Comparison of ENCODE assay signal across 11 mouse cellular contexts in the genomic region with DNA sequence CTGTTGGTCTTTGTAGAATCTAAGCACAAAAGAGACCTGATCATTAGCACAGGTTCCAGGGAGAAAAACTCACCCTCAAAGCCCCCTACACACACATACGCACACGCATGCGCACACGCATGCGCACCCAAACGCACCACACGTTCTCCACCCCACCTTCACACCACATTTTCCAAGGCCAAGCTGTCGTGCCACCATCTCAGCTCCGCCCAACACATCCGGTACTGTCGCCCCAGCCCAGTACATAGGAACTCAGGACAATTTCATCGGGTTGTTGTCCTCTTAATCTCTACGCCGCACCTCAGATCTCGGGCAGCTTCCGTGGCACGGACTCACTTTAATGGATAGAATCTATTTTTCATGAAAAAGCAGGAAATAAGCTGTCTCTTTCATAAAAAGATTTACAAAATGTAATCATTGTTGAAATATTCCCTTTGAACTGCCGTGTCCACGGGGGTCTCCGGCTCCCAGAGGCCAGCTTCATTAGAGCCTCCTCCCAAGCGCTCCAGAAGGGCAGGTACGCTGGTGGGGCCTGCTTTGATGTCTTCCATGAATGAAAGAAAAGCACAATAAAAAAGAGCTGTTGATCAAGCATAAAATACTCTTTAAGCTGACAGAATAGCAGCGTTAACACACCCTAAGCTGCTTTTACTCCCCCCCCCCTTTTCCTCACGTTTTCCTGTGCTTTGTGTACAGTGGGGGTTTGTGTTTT.
A peak's percentile ranks its signal among the peaks of the same experiment; 100 is the strongest.
DNase-seq lines count a peak whose midpoint lies in the region; ATAC-seq and TF ChIP-seq lines count a peak whose summit lies in the region.
"Had no signal": no experiment of that assay in that cellular context is flagged by ENCODE, and none has a peak within 500 bp of the region (broad histone marks: within the 10 kb centered on the region; RNA-seq: fewer than 3 reads in every experiment).

No protein-coding gene starts in this region.

- no peaks in the 10 kb centered on the region for H3K36me3 ChIP-seq in heart, postnatal 0 days (replicated peaks; ENCODE audit: control insufficient read depth, insufficient read depth, low read length)
- H3K36me3 ChIP-seq in embryonic facial prominence, embryonic 12.5 days = no peaks in the 10 kb centered on the region
- no peaks in the 10 kb centered on the region for H3K36me3 ChIP-seq in midbrain, embryonic 11.5 days (ENCODE audit: control insufficient read depth, insufficient read depth, low read length)

- H3K4me2 ChIP-seq in heart, postnatal 0 days (ENCODE audit: low read depth, low read length) = no peak overlapping the region
- no peak overlapping the region for H3K4me2 ChIP-seq in embryonic facial prominence, embryonic 12.5 days (replicated peaks)
- H3K4me2 ChIP-seq in midbrain, embryonic 11.5 days = peak overlapping the region; percentile 17; the same call in 1 of the 2 replicates

- 70% methylated on average over 24 of the region's 24 CpGs for WGBS in heart, postnatal 0 days
- WGBS in embryonic facial prominence, embryonic 12.5 days = 61% methylated on average over 24 of the region's 24 CpGs
- WGBS in midbrain, embryonic 11.5 days = 42% methylated on average over 24 of the region's 24 CpGs

- no peaks in the 10 kb centered on the region for H3K27me3 ChIP-seq in heart, postnatal 0 days (ENCODE audit: control insufficient read depth, insufficient read depth, low read length)
- H3K27me3 ChIP-seq in embryonic facial prominence, embryonic 12.5 days = no peaks in the 10 kb centered on the region
- peaks cover 9% of the 10 kb centered on the region for H3K27me3 ChIP-seq in midbrain, embryonic 11.5 days (ENCODE audit: control insufficient read depth, insufficient read depth, low read length)
- H3K27me3 ChIP-seq: CH12.LX had no signal

- DNase-seq in heart, postnatal 0 days (ENCODE audit: low spot score) = no peak
- DNase-seq in heart, adult 9 months (ENCODE audit: low spot score in 2 of 2) = no peak
- DNase-seq in layer of hippocampus, adult 2 months (ENCODE audit: low spot score in 2 of 2) = peak; percentile 48
- no peak for DNase-seq in midbrain, embryonic 11.5 days (ENCODE audit: low spot score, missing footprints)
- DNase-seq in urinary bladder, postnatal 4 days (ENCODE audit: low spot score in 2 of 2) = no peak
- no peak for DNase-seq in cerebellum, adult 8-10 months
- DNase-seq in spleen, adult 12 weeks (ENCODE audit: low spot score) = no peak
- DNase-seq: heart, postnatal 4 days; thymus, adult 2 months had no signal

- no peak overlapping the region for H3K9ac ChIP-seq in heart, postnatal 0 days (replicated peaks; ENCODE audit: low read depth, low read length)
- H3K9ac ChIP-seq in embryonic facial prominence, embryonic 12.5 days = no peak overlapping the region
- no peak overlapping the region for H3K9ac ChIP-seq in midbrain, embryonic 11.5 days (ENCODE audit: low read length)

- ATAC-seq in heart, postnatal 0 days (ENCODE audit: insufficient read depth, low read depth) = no peak
- no peak for ATAC-seq in embryonic facial prominence, embryonic 12.5 days (ENCODE audit: insufficient number of reproducible peaks, insufficient read depth, low FRiP score, low TSS enrichment)
- peak; percentile 54 for ATAC-seq in midbrain, embryonic 11.5 days (ENCODE audit: low FRiP score)

- peaks cover 42% of the 10 kb centered on the region for H3K4me1 ChIP-seq in heart, postnatal 0 days (ENCODE audit: control insufficient read depth, insufficient read depth)
- peaks cover 63% of the 10 kb centered on the region for H3K4me1 ChIP-seq in embryonic facial prominence, embryonic 12.5 days
- peaks cover 63% of the 10 kb centered on the region for H3K4me1 ChIP-seq in midbrain, embryonic 11.5 days (ENCODE audit: control insufficient read depth, insufficient read depth, low read length)

- H3K4me3 ChIP-seq in heart, postnatal 0 days (ENCODE audit: low read depth, low read length) = no peak overlapping the region
- no peak overlapping the region for H3K4me3 ChIP-seq in embryonic facial prominence, embryonic 12.5 days
- peak overlapping the region; percentile 50 for H3K4me3 ChIP-seq in layer of hippocampus, adult 2 months
- no peak overlapping the region for H3K4me3 ChIP-seq in midbrain, embryonic 11.5 days (ENCODE audit: low read depth, low read length)

- no peaks in the 10 kb centered on the region for H3K9me3 ChIP-seq in heart, postnatal 0 days (replicated peaks; ENCODE audit: control insufficient read depth, low read length)
- no peaks in the 10 kb centered on the region for H3K9me3 ChIP-seq in embryonic facial prominence, embryonic 12.5 days
- H3K9me3 ChIP-seq in midbrain, embryonic 11.5 days (ENCODE audit: control insufficient read depth, low read length) = no peaks in the 10 kb centered on the region

- TF ChIP-seq EP300 in heart, postnatal 0 days (IDR thresholded peaks at IDR 0.05; ENCODE audit: low read depth) = no peak

- TF ChIP-seq CTCF in heart, postnatal 0 days (IDR thresholded peaks at IDR 0.05; ENCODE audit: low read depth) = no peak
- TF ChIP-seq CTCF in layer of hippocampus, adult 2 months (conservative IDR thresholded peaks at IDR 0.05) = no peak

- H3K27ac ChIP-seq in heart, postnatal 0 days (ENCODE audit: low read depth) = peak overlapping the region; percentile 7; the same call in 1 of the 2 replicates
- peak overlapping the region; percentile 66 for H3K27ac ChIP-seq in embryonic facial prominence, embryonic 12.5 days
- peak overlapping the region; percentile 90 for H3K27ac ChIP-seq in layer of hippocampus, adult 2 months
- peak overlapping the region; percentile 48 for H3K27ac ChIP-seq in midbrain, embryonic 11.5 days (ENCODE audit: low read depth, low read length)

Comparison
In these comparisons a context has a peak if more than half of its experiments do, and no peak if none do; other contexts are left out.
1. DNase-seq: peak in layer of hippocampus, adult 2 months (2 of 2); none in heart, postnatal 0 days (single experiment), heart, adult 9 months (0 of 2), midbrain, embryonic 11.5 days (single experiment), urinary bladder, postnatal 4 days (0 of 2), cerebellum, adult 8-10 months (single experiment) and spleen, adult 12 weeks (single experiment).
2. H3K27ac ChIP-seq: peak in every context shown above with its lines; median percentile 90 in layer of hippocampus, adult 2 months; 66 in embryonic facial prominence, embryonic 12.5 days; 48 in midbrain, embryonic 11.5 days; 7 in heart, postnatal 0 days.